Mouse (Mus musculus) forebrain, postnatal 0 days (tissue): Measurements from ENCODE around the gene Limk1. TPM values are rescaled to one million over a fixed set of nuclear protein-coding genes. Genes with fewer than 3 reads are reported as not detected.

Experiments used
- ATAC-seq: fragments of 200-750 bp; cut with Nextera tagmentation; 2 replicates; pipeline ENCODE4 v1.8.0; 2017; ENCODE audit warnings: mild to moderate bottlenecking, moderate library complexity
- DNase-seq: peaks from one replicate; pipeline ENCODE4 v3.0.0-alpha.2; 2015
- H3K27ac ChIP-seq: fragments of 300-500 bp; sonication (generic); 2 replicates; pipeline ENCODE4 v1.5.1; 2014; ENCODE audit warnings: low read depth, mild to moderate bottlenecking, antibody characterized with exemption, low read length, moderate library complexity, mixed read lengths
- H3K27me3 ChIP-seq: fragments of 300-500 bp; sonication (generic); 2 replicates; pipeline ENCODE4 v1.6.1; 2014; ENCODE audit warnings: mild to moderate bottlenecking, low read length, mixed read lengths; ENCODE audit not compliant: insufficient read depth
- H3K36me3 ChIP-seq: fragments of 300-500 bp; sonication (generic); 2 replicates; pipeline ENCODE4 v1.6.1; 2014; ENCODE audit warnings: mild to moderate bottlenecking, moderate library complexity; ENCODE audit not compliant: insufficient read depth
- H3K4me1 ChIP-seq: fragments of 300-500 bp; sonication (generic); 2 replicates; pipeline ENCODE4 v1.6.1; 2014; ENCODE audit warnings: antibody characterized with exemption; ENCODE audit not compliant: insufficient read depth
- H3K4me2 ChIP-seq: fragments of 300-500 bp; sonication (generic); 2 replicates; pipeline ENCODE4 v1.6.1; 2014; ENCODE audit warnings: low read depth, mild to moderate bottlenecking, moderate library complexity
- H3K4me3 ChIP-seq: fragments of 300-500 bp; sonication (generic); 2 replicates; pipeline ENCODE4 v1.5.1; 2014; ENCODE audit warnings: low read depth, low read length, mixed read lengths
- H3K9ac ChIP-seq: fragments of 300-500 bp; sonication (generic); 2 replicates; pipeline ENCODE4 v1.6.1; 2014; ENCODE audit warnings: mild to moderate bottlenecking
- H3K9me3 ChIP-seq: fragments of 300-500 bp; sonication (generic); 2 replicates; pipeline ENCODE4 v1.6.1; 2016; ENCODE audit warnings: low read length
- CTCF ChIP-seq: sonication (generic); IDR thresholded peaks from 2 replicates; pipeline ENCODE4 v1.5.1; 2016; ENCODE audit warnings: antibody characterized with exemption, control low read depth, low read depth
- WGBS: fragments of 180-500 bp; shearing (Covaris S2); extraction: QIAGEN DNeasy Blood & Tissue Kit; methylation state at CpG from one replicate; pipeline ENCODE4 v1.1.7; 2014; 5-methylcytosine and 5-hydroxymethylcytosine counted together
- polyA plus RNA-seq: library from polyadenylated mRNA; unstranded; fragments of >200 nt; fragmentation: Nextera tagmentation; extraction: Ambion mirVana; gene quantifications from 2 replicates; pipeline ENCODE4 v1.2.1, GENCODE M21; 2015
- total RNA-seq: library from RNA; depleted of rRNA; stranded (reverse); fragments of >200 nt; gene quantifications from 2 replicates; pipeline ENCODE4 v1.2.3, GENCODE M21; 2014

Limk1 gene
- total and polyA plus RNA-seq, 2 experiments from 2014 or later, result 11.4 to 44.5 TPM

GRCm38 (mm10) chr5:134688718-134689284 is 403 bp upstream of the Limk1 start:
- under 1% methylated on average over 38 of the region's 38 CpGs for WGBS
- Histone ChIP-seq H3K27me3 (no peaks in the 10 kb centered on the region), H3K9me3 (no peaks in the 10 kb centered on the region), H3K9ac (peak overlapping the region; percentile 91), H3K27ac (peak overlapping the region; percentile 86), H3K4me1 (no peaks in the 10 kb centered on the region), H3K4me3 (peak overlapping the region; percentile 90), H3K36me3 (peaks cover 22% of the 10 kb centered on the region; the same call in 1 of the 2 replicates), H3K4me2 (peak overlapping the region; percentile 90)
- DNase-seq (peak; percentile 98), ATAC-seq (peak; percentile 97)
- TF ChIP-seq CTCF, result peak; percentile 64

- DNase-seq (no peak), ATAC-seq (no peak)
- TF ChIP-seq CTCF, result no peak
- Histone ChIP-seq H3K36me3 (peaks cover 23% of the 10 kb centered on the region; the same call in 1 of the 2 replicates), H3K27me3 (no peaks in the 10 kb centered on the region), H3K27ac (no peak overlapping the region), H3K4me1 (no peaks in the 10 kb centered on the region), H3K9me3 (no peaks in the 10 kb centered on the region), H3K9ac (peak overlapping the region; percentile 91), H3K4me2 (peak overlapping the region; percentile 90), H3K4me3 (peak overlapping the region; percentile 90)
- WGBS, result 93% methylated on average over 1 of the region's 1 CpGs
Observed at GRCm38 (mm10) chr5:134687187-134687586, 1.2 kb downstream of the Limk1 start.

- no peaks in the 10 kb centered on the region for H3K4me1 ChIP-seq
- 84% methylated on average over 6 of the region's 6 CpGs for WGBS
- no peak overlapping the region for H3K27ac ChIP-seq
- DNase-seq, result no peak
- no peak for TF ChIP-seq CTCF
- no peak overlapping the region for H3K4me3 ChIP-seq
- peaks cover 23% of the 10 kb centered on the region; the same call in 1 of the 2 replicates for H3K36me3 ChIP-seq
- no peaks in the 10 kb centered on the region for H3K9me3 ChIP-seq
- no peak overlapping the region for H3K4me2 ChIP-seq
- no peak for ATAC-seq
- no peak overlapping the region for H3K9ac ChIP-seq
- no peaks in the 10 kb centered on the region for H3K27me3 ChIP-seq
Observed at GRCm38 (mm10) chr5:134686541-134686940, 1.9 kb downstream of the Limk1 start.

- no peaks in the 10 kb centered on the region for H3K4me1 ChIP-seq
- no peak overlapping the region for H3K9ac ChIP-seq
- peaks cover 33% of the 10 kb centered on the region; the same call in 1 of the 2 replicates for H3K36me3 ChIP-seq
- no peaks in the 10 kb centered on the region for H3K27me3 ChIP-seq
- no peak for TF ChIP-seq CTCF
- H3K9me3 ChIP-seq, result no peaks in the 10 kb centered on the region
- 61% methylated on average over 2 of the region's 2 CpGs for WGBS
- H3K4me3 ChIP-seq, result no peak overlapping the region
- H3K27ac ChIP-seq, result no peak overlapping the region
- ATAC-seq, result no peak
- H3K4me2 ChIP-seq, result no peak overlapping the region
- no peak for DNase-seq
Observed at GRCm38 (mm10) chr5:134684398-134684797, 4.0 kb downstream of the Limk1 start.

GRCm38 (mm10) chr5:134683813-134684212 is 4.6 kb downstream of the Limk1 start:
- DNase-seq, result no peak
- Histone ChIP-seq H3K27ac (no peak overlapping the region), H3K27me3 (no peaks in the 10 kb centered on the region), H3K4me2 (no peak overlapping the region), H3K4me1 (no peaks in the 10 kb centered on the region), H3K4me3 (no peak overlapping the region), H3K9ac (no peak overlapping the region), H3K36me3 (peaks cover 33% of the 10 kb centered on the region; the same call in 1 of the 2 replicates), H3K9me3 (no peaks in the 10 kb centered on the region)
- 48% methylated on average over 2 of the region's 2 CpGs for WGBS
- no peak for ATAC-seq
- TF ChIP-seq CTCF, result no peak

- DNase-seq, result no peak
- WGBS, result 83% methylated on average over 12 of the region's 12 CpGs
Observed at GRCm38 (mm10) chr5:134680238-134680637, 8.2 kb downstream of the Limk1 start.

GRCm38 (mm10) chr5:134678827-134679546 is 9.4 kb downstream of the Limk1 start:
- DNase-seq, result no peak
- H3K4me3 ChIP-seq, result no peak overlapping the region
- TF ChIP-seq CTCF, result no peak
- no peak overlapping the region for H3K27ac ChIP-seq
- H3K36me3 ChIP-seq, result peaks cover 16% of the 10 kb centered on the region; the same call in 1 of the 2 replicates
- 0 out of 2 replicates have a peak, but pooled peaks cover 10% of the 10 kb centered on the region for H3K4me1 ChIP-seq
- no peaks in the 10 kb centered on the region for H3K9me3 ChIP-seq
- H3K9ac ChIP-seq, result no peak overlapping the region
- WGBS, result 69% methylated on average over 8 of the region's 8 CpGs
- H3K27me3 ChIP-seq, result no peaks in the 10 kb centered on the region
- no peak overlapping the region for H3K4me2 ChIP-seq
- ATAC-seq, result no peak

More at GRCm38 (mm10) chr5:134680238-134680637, 8.2 kb downstream of the Limk1 start:
- Histone ChIP-seq H3K27ac (no peak overlapping the region), H3K4me1 (0 out of 2 replicates have a peak, but pooled peaks cover 10% of the 10 kb centered on the region), H3K4me3 (no peak overlapping the region), H3K36me3 (peaks cover 25% of the 10 kb centered on the region; the same call in 1 of the 2 replicates), H3K4me2 (no peak overlapping the region), H3K9ac (no peak overlapping the region), H3K9me3 (no peaks in the 10 kb centered on the region), H3K27me3 (no peaks in the 10 kb centered on the region)
- no peak for ATAC-seq
- no peak for TF ChIP-seq CTCF
